Mouse (Mus musculus) brain, embryonic 14.5 days (tissue): ENCODE measurements around the gene Pigu.

Experiments used
- CTCF ChIP-seq: fragments of 200-500 bp; IDR thresholded peaks from 2 replicates; pipeline ENCODE4 v1.5.1; 2012; ENCODE audit warnings: inconsistent platforms, mild to moderate bottlenecking, moderate library complexity, borderline replicate concordance; ENCODE audit not compliant: insufficient read depth, insufficient read length; ENCODE audit errors: extremely low read depth
- POLR2A ChIP-seq: fragments of 200-500 bp; IDR thresholded peaks from 2 replicates; pipeline ENCODE4 v1.6.1; 2012; ENCODE audit warnings: mild to moderate bottlenecking, inconsistent platforms, borderline replicate concordance; ENCODE audit not compliant: poor library complexity, insufficient read depth, insufficient read length, severe bottlenecking; ENCODE audit errors: extremely low read depth

GRCm38 (mm10) chr2:155404635-155405034 is 47.4 kb upstream of the Pigu start:
- TF ChIP-seq CTCF (no peak), POLR2A (no peak)
